Mouse (Mus musculus) lung, embryonic 16.5 days (tissue): ENCODE data around the gene Npcd. TPM values are rescaled to one million over a fixed set of nuclear protein-coding genes. Genes with fewer than 3 reads are reported as not detected.

Experiments used
- ATAC-seq: fragments of 200-750 bp; cut with Nextera tagmentation; 2 replicates; pipeline ENCODE4 v1.8.0; 2017; ENCODE audit warnings: low read depth, mild to moderate bottlenecking, moderate library complexity
- H3K27ac ChIP-seq: fragments of 300-500 bp; sonication (generic); 2 replicates; pipeline ENCODE4 v1.5.1; 2014; ENCODE audit warnings: mild to moderate bottlenecking, control low read depth, low read length
- H3K27me3 ChIP-seq: fragments of 300-500 bp; sonication (generic); 2 replicates; pipeline ENCODE4 v1.6.1; 2014; ENCODE audit warnings: low read depth, low read length, mixed read lengths; ENCODE audit not compliant: control insufficient read depth, insufficient read depth
- H3K36me3 ChIP-seq: fragments of 300-500 bp; sonication (generic); 2 replicates; pipeline ENCODE4 v1.6.1; 2014; ENCODE audit warnings: low read length; ENCODE audit not compliant: control insufficient read depth, insufficient read depth
- H3K4me1 ChIP-seq: fragments of 300-500 bp; sonication (generic); replicated peaks from 2 replicates; pipeline ENCODE4 v1.6.1; 2014; ENCODE audit warnings: low read length, mixed read lengths; ENCODE audit not compliant: control insufficient read depth, insufficient read depth
- H3K4me2 ChIP-seq: fragments of 300-500 bp; sonication (generic); 2 replicates; pipeline ENCODE4 v1.6.1; 2014; ENCODE audit warnings: low read depth, low read length, control low read depth
- H3K4me3 ChIP-seq: fragments of 300-500 bp; sonication (generic); 2 replicates; pipeline ENCODE4 v1.5.1; 2014; ENCODE audit warnings: mild to moderate bottlenecking, low read length, control low read depth
- H3K9ac ChIP-seq: fragments of 300-500 bp; sonication (generic); 2 replicates; pipeline ENCODE4 v1.6.1; 2014; ENCODE audit warnings: low read length, control low read depth
- H3K9me3 ChIP-seq: fragments of 300-500 bp; sonication (generic); 2 replicates; pipeline ENCODE4 v1.6.1; 2016; ENCODE audit warnings: low read length; ENCODE audit not compliant: control insufficient read depth
- WGBS: fragments of 180-500 bp; shearing (Covaris S2); extraction: QIAGEN DNeasy Blood & Tissue Kit; methylation state at CpG from one replicate; pipeline ENCODE4 v1.1.7; 2014; 5-methylcytosine and 5-hydroxymethylcytosine counted together
- polyA plus RNA-seq: library from polyadenylated mRNA; unstranded; fragments of >200 nt; fragmentation: Nextera tagmentation; extraction: Ambion mirVana; gene quantifications from 2 replicates; pipeline ENCODE4 v1.2.1, GENCODE M21; 2015

The Npcd gene
- polyA plus RNA-seq, 1 experiment from 2014 or later, result 0.60 TPM

GRCm38 (mm10) chr15:79753873-79754272, 80.2 kb downstream of the Npcd start:
- no peaks in the 10 kb centered on the region for H3K9me3 ChIP-seq
- H3K27me3 ChIP-seq, result no peaks in the 10 kb centered on the region
- H3K9ac ChIP-seq, result no peak overlapping the region
- ATAC-seq, result no peak
- no peak overlapping the region for H3K27ac ChIP-seq
- H3K4me2 ChIP-seq, result no peak overlapping the region
- no peaks in the 10 kb centered on the region for H3K36me3 ChIP-seq
- H3K4me3 ChIP-seq, result no peak overlapping the region
- WGBS, result 52% methylated on average over 4 of the region's 4 CpGs
- no peaks in the 10 kb centered on the region for H3K4me1 ChIP-seq

- Histone ChIP-seq H3K27me3 (no peaks in the 10 kb centered on the region), H3K27ac (no peak overlapping the region), H3K36me3 (no peaks in the 10 kb centered on the region), H3K4me3 (no peak overlapping the region), H3K4me2 (no peak overlapping the region), H3K9ac (no peak overlapping the region), H3K4me1 (no peaks in the 10 kb centered on the region), H3K9me3 (no peaks in the 10 kb centered on the region)
- peak; percentile 16; the same call in 1 of the 2 replicates for ATAC-seq
- WGBS, result 86% methylated on average over 3 of the region's 3 CpGs
These were observed 80.7 kb downstream of the Npcd start for GRCm38 (mm10) chr15:79753420-79753752.

- H3K4me2 ChIP-seq, result no peak overlapping the region
- no peak overlapping the region for H3K4me3 ChIP-seq
- H3K36me3 ChIP-seq, result no peaks in the 10 kb centered on the region
- 20% methylated on average over 11 of the region's 11 CpGs for WGBS
- no peak overlapping the region for H3K9ac ChIP-seq
- ATAC-seq, result peak; percentile 34
- H3K27ac ChIP-seq, result no peak overlapping the region
- no peaks in the 10 kb centered on the region for H3K9me3 ChIP-seq
- H3K27me3 ChIP-seq, result no peaks in the 10 kb centered on the region
- H3K4me1 ChIP-seq, result no peaks in the 10 kb centered on the region
These were observed 81.2 kb downstream of the Npcd start for GRCm38 (mm10) chr15:79752742-79753419.

- H3K36me3 ChIP-seq, result no peaks in the 10 kb centered on the region
- no peak overlapping the region for H3K27ac ChIP-seq
- no peaks in the 10 kb centered on the region for H3K4me1 ChIP-seq
- no peak overlapping the region for H3K9ac ChIP-seq
- no peak overlapping the region for H3K4me2 ChIP-seq
- no peaks in the 10 kb centered on the region for H3K9me3 ChIP-seq
- H3K27me3 ChIP-seq, result no peaks in the 10 kb centered on the region
- H3K4me3 ChIP-seq, result no peak overlapping the region
- no peak for ATAC-seq
- WGBS, result 73% methylated on average over 17 of the region's 17 CpGs
These were observed 82.3 kb downstream of the Npcd start for GRCm38 (mm10) chr15:79751772-79752171.

GRCm38 (mm10) chr15:79750266-79750665, 83.8 kb downstream of the Npcd start:
- Histone ChIP-seq H3K4me3 (no peak overlapping the region), H3K36me3 (no peaks in the 10 kb centered on the region), H3K9me3 (no peaks in the 10 kb centered on the region), H3K4me2 (no peak overlapping the region), H3K27ac (no peak overlapping the region), H3K4me1 (no peaks in the 10 kb centered on the region), H3K9ac (no peak overlapping the region), H3K27me3 (no peaks in the 10 kb centered on the region)
- no peak for ATAC-seq
- WGBS, result 81% methylated on average over 8 of the region's 8 CpGs

GRCm38 (mm10) chr15:79749162-79749561, 84.9 kb downstream of the Npcd start:
- no peak overlapping the region for H3K4me3 ChIP-seq
- no peaks in the 10 kb centered on the region for H3K27me3 ChIP-seq
- no peaks in the 10 kb centered on the region for H3K9me3 ChIP-seq
- H3K9ac ChIP-seq, result no peak overlapping the region
- 81% methylated on average over 7 of the region's 7 CpGs for WGBS
- no peak overlapping the region for H3K4me2 ChIP-seq
- no peaks in the 10 kb centered on the region for H3K36me3 ChIP-seq
- H3K27ac ChIP-seq, result no peak overlapping the region
- no peaks in the 10 kb centered on the region for H3K4me1 ChIP-seq
- no peak for ATAC-seq

- Histone ChIP-seq H3K27ac (no peak overlapping the region), H3K36me3 (no peaks in the 10 kb centered on the region), H3K9me3 (no peaks in the 10 kb centered on the region), H3K4me1 (peaks cover 2% of the 10 kb centered on the region), H3K9ac (no peak overlapping the region), H3K4me2 (no peak overlapping the region), H3K4me3 (no peak overlapping the region), H3K27me3 (no peaks in the 10 kb centered on the region)
- peak; percentile 4; the same call in 1 of the 2 replicates for ATAC-seq
- WGBS, result 61% methylated on average over 11 of the region's 11 CpGs
These were observed 86.0 kb downstream of the Npcd start for GRCm38 (mm10) chr15:79747998-79748397.

GRCm38 (mm10) chr15:79745883-79746282, 88.2 kb downstream of the Npcd start:
- Histone ChIP-seq H3K36me3 (no peaks in the 10 kb centered on the region), H3K27me3 (no peaks in the 10 kb centered on the region), H3K4me1 (peaks cover 8% of the 10 kb centered on the region), H3K27ac (no peak overlapping the region), H3K9me3 (no peaks in the 10 kb centered on the region), H3K9ac (no peak overlapping the region), H3K4me2 (no peak overlapping the region), H3K4me3 (no peak overlapping the region)
- ATAC-seq, result no peak
- 73% methylated on average over 5 of the region's 5 CpGs for WGBS

GRCm38 (mm10) chr15:79745312-79745711, 88.7 kb downstream of the Npcd start:
- no peaks in the 10 kb centered on the region for H3K36me3 ChIP-seq
- no peak for ATAC-seq
- 78% methylated on average over 10 of the region's 10 CpGs for WGBS
- no peak overlapping the region for H3K9ac ChIP-seq
- no peak overlapping the region for H3K4me2 ChIP-seq
- H3K27ac ChIP-seq, result no peak overlapping the region
- H3K27me3 ChIP-seq, result no peaks in the 10 kb centered on the region
- no peaks in the 10 kb centered on the region for H3K9me3 ChIP-seq
- H3K4me3 ChIP-seq, result no peak overlapping the region
- H3K4me1 ChIP-seq, result peaks cover 13% of the 10 kb centered on the region

GRCm38 (mm10) chr15:79744742-79745141, 89.3 kb downstream of the Npcd start:
- Histone ChIP-seq H3K27me3 (no peaks in the 10 kb centered on the region), H3K27ac (no peak overlapping the region), H3K36me3 (no peaks in the 10 kb centered on the region), H3K9me3 (no peaks in the 10 kb centered on the region), H3K4me1 (peaks cover 16% of the 10 kb centered on the region), H3K9ac (no peak overlapping the region), H3K4me2 (no peak overlapping the region), H3K4me3 (no peak overlapping the region)
- WGBS, result 70% methylated on average over 8 of the region's 8 CpGs
- no peak for ATAC-seq
